Mouse (Mus musculus) heart, embryonic 14.5 days (tissue): Measurements from ENCODE around the gene Tent4a. TPM values are rescaled to one million over a fixed set of nuclear protein-coding genes. Genes with fewer than 3 reads are reported as not detected.

Experiments used
- ATAC-seq: fragments of 200-750 bp; cut with Nextera tagmentation; 2 replicates; pipeline ENCODE4 v1.8.0; 2017; ENCODE audit warnings: low read depth, moderate TSS enrichment; ENCODE audit not compliant: insufficient number of reproducible peaks, insufficient read depth, low FRiP score
- H3K27ac ChIP-seq, 2 experiments: fragments of 200-500 bp in 1 of 2; fragments of 300-500 bp in 1 of 2; sonication (generic) in 1 of 2; replicated peaks in 1 of 2; 2 replicates each; pipeline ENCODE4 v1.5.1; 2012 to 2014; ENCODE audit warnings: low read depth in 2 of 2, low read length in 2 of 2, control low read depth in 1 of 2, mild to moderate bottlenecking in 1 of 2, mixed read lengths in 1 of 2; ENCODE audit not compliant: control insufficient read depth in 1 of 2, insufficient read depth in 1 of 2
- H3K27me3 ChIP-seq: fragments of 300-500 bp; sonication (generic); 2 replicates; pipeline ENCODE4 v1.6.1; 2014; ENCODE audit warnings: mild to moderate bottlenecking, low read length, control low read depth; ENCODE audit not compliant: control insufficient read depth, insufficient read depth
- H3K36me3 ChIP-seq: fragments of 300-500 bp; sonication (generic); 2 replicates; pipeline ENCODE4 v1.6.1; 2014; ENCODE audit warnings: mild to moderate bottlenecking, control low read depth, low read length, mixed read lengths; ENCODE audit not compliant: control insufficient read depth, insufficient read depth
- H3K4me1 ChIP-seq, 2 experiments: fragments of 200-500 bp in 1 of 2; fragments of 300-500 bp in 1 of 2; sonication (generic) in 1 of 2; 2 replicates each; pipeline ENCODE4 v1.6.1; 2012 to 2014; ENCODE audit warnings: low read length in 2 of 2, control low read depth in 1 of 2, mixed read lengths in 1 of 2; ENCODE audit not compliant: control insufficient read depth in 2 of 2, insufficient read depth in 2 of 2
- H3K4me2 ChIP-seq: fragments of 300-500 bp; sonication (generic); 2 replicates; pipeline ENCODE4 v1.6.1; 2014; ENCODE audit warnings: mild to moderate bottlenecking, low read length
- H3K4me3 ChIP-seq, 2 experiments: fragments of 200-500 bp in 1 of 2; fragments of 300-500 bp in 1 of 2; sonication (generic) in 1 of 2; 2 replicates each; pipeline ENCODE4 v1.5.1; 2012 to 2014; ENCODE audit warnings: low read length in 2 of 2, mild to moderate bottlenecking in 2 of 2, control low read depth in 1 of 2, low read depth in 1 of 2, moderate library complexity in 1 of 2; ENCODE audit not compliant: control insufficient read depth in 1 of 2, insufficient read depth in 1 of 2
- H3K9ac ChIP-seq: fragments of 300-500 bp; sonication (generic); 2 replicates; pipeline ENCODE4 v1.6.1; 2014; ENCODE audit warnings: mild to moderate bottlenecking, low read length
- H3K9me3 ChIP-seq: fragments of 300-500 bp; sonication (generic); 2 replicates; pipeline ENCODE4 v1.6.1; 2016; ENCODE audit warnings: low read length, control low read depth; ENCODE audit not compliant: control insufficient read depth
- WGBS: fragments of 180-500 bp; shearing (Covaris S2); extraction: QIAGEN DNeasy Blood & Tissue Kit; methylation state at CpG from one replicate; pipeline ENCODE4 v1.1.7; 2014; 5-methylcytosine and 5-hydroxymethylcytosine counted together
- polyA plus RNA-seq: library from polyadenylated mRNA; unstranded; fragments of >200 nt; fragmentation: Nextera tagmentation; extraction: Ambion mirVana; gene quantifications from 2 replicates; pipeline ENCODE4 v1.2.1, GENCODE M21; 2014

The Tent4a gene
- polyA plus RNA-seq, 1 experiment from 2014 or later, result 5.6 TPM

DNA sequence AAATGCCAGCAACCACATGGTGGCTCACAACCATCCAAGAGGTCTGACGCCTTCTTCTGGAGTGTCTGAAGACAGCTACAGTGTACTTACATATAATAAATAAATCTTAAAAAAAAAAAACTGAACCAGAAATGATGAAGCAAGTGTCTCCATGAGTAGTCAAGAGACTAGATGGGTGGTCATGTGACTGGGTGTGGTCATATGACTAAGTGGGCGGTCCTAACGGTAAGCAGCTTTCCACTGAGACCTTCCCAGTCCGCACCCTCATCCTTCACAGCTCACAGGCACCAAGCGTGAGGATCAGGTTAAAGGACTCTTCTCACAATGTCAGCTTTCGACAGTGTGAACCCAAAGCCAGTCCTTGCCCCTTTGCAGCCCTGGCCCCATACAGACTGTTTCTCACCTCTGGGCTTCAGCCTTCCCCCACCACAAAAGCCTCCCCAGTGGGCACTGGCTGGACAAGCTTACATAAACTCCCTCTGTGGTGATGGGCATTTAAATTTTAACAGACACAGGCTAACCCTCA is 21.6 kb upstream of the Tent4a start:
- H3K4me2 ChIP-seq, result no peak overlapping the region
- no peaks in the 10 kb centered on the region for H3K9me3 ChIP-seq
- H3K4me3 ChIP-seq, result no peak overlapping the region
- no peak for ATAC-seq
- H3K27me3 ChIP-seq, result peaks cover 7% of the 10 kb centered on the region; the same call in 1 of the 2 replicates
- H3K27ac ChIP-seq, result no peak overlapping the region
- peaks cover 5 to 15% of the 10 kb centered on the region in 2 experiments for H3K4me1 ChIP-seq
- H3K36me3 ChIP-seq, result no peaks in the 10 kb centered on the region
- no peak overlapping the region for H3K9ac ChIP-seq
- 66% methylated on average over 6 of the region's 6 CpGs for WGBS

DNA sequence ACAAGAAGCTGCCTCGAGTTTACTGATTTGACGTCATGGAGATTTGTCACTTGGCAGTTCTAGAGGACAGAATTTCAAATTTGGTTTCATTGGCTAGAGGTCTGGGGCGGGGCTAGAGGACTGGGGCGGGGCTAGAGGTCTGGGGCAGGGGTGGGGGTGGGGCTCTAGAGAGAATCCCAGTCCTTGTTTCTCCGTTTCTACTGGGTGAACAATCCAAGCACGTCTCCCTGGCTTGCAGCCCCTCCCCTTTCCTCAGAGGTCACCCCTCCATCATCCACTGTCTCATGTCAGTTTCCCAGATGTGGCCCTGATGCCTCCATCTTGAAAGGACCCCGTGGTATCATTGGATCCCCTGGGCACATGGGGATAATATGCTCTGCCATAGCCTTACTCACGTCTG is 20.6 kb upstream of the Tent4a start:
- peaks cover 8% of the 10 kb centered on the region; the same call in 1 of the 2 replicates for H3K27me3 ChIP-seq
- H3K9ac ChIP-seq, result no peak overlapping the region
- no peak overlapping the region for H3K4me2 ChIP-seq
- ATAC-seq, result no peak
- no peaks in the 10 kb centered on the region for H3K9me3 ChIP-seq
- H3K4me3 ChIP-seq, result no peak overlapping the region
- no peak overlapping the region for H3K27ac ChIP-seq
- no peaks in the 10 kb centered on the region for H3K36me3 ChIP-seq
- 23% methylated on average over 8 of the region's 8 CpGs for WGBS
- peaks cover 3 to 11% of the 10 kb centered on the region in 2 experiments for H3K4me1 ChIP-seq

DNA sequence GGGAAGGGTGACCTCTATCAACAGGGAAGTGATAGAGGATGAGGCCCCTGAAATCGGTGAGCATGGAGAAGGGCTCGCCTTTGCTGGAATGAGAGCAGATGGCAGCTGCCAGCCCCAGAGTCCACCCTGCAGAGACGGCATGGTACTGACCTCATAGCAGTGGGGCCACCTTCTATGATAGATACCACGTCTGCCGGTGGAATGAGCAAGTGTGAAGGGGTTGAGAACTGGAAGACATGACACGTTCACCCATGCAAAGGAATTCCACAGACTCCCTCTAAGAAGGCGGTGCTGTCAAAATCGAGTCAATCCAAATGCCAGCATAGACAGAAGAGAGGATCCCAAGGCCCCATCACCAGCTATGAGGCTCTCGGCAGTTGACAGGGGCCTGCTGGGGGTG is 19.8 kb upstream of the Tent4a start:
- Histone ChIP-seq H3K4me2 (no peak overlapping the region), H3K4me3 (no peak overlapping the region), H3K4me1 (peaks cover under 1 to 3% of the 10 kb centered on the region in 2 experiments; a peak in 2 of 4 replicates), H3K27me3 (peaks cover 8% of the 10 kb centered on the region; the same call in 1 of the 2 replicates), H3K36me3 (no peaks in the 10 kb centered on the region), H3K27ac (no peak overlapping the region), H3K9me3 (no peaks in the 10 kb centered on the region), H3K9ac (no peak overlapping the region)
- no peak for ATAC-seq
- WGBS, result 59% methylated on average over 9 of the region's 9 CpGs

DNA sequence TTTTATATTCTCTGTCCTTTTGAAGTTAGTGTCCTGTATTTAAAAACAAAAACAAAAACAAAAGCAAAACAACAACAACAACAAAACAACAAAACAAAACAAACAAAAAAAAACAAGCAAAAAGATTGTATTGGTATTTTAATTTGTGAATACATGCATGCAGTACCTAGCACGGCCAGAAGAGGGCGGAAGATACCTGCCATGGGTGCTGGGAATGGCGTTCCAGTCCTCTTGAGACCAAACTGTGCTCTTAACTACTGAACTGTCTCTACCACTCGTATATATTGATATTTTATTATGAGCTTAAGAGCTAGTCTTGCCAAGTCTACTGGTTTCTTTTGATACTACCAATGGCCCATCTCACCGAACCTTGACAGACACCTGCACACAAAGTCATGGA is 18.6 kb upstream of the Tent4a start:
- Histone ChIP-seq H3K4me1 (no peaks in the 10 kb centered on the region; a peak in 1 of 4 replicates), H3K9me3 (no peaks in the 10 kb centered on the region)
- 19% methylated on average over 5 of the region's 5 CpGs for WGBS

DNA sequence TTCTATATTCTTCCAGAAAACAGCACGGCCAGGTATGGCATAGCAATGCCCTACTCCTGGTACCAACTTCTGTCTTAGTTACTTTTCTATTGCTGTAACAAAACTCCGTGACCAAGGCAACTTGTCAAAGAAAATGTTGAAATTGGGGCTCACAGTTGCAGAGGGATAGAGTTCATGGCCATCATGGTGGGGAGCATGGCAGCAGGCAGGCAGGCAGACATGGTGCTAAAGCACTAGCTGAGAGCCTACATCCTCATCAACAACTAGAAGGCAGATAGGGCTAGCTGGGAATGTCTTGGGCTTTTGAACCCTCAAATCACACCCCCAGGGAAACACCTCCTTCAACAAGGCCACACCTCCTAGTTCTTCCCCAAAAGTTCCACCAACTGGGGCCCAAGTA is 16.4 kb upstream of the Tent4a start:
- H3K4me3 ChIP-seq, result no peak overlapping the region
- 71% methylated on average over 2 of the region's 2 CpGs for WGBS
- H3K9ac ChIP-seq, result no peak overlapping the region
- ATAC-seq, result no peak
- H3K4me2 ChIP-seq, result no peak overlapping the region
- H3K36me3 ChIP-seq, result no peaks in the 10 kb centered on the region
- H3K27me3 ChIP-seq, result peaks cover 4% of the 10 kb centered on the region; the same call in 1 of the 2 replicates
- H3K9me3 ChIP-seq, result no peaks in the 10 kb centered on the region
- no peak overlapping the region for H3K27ac ChIP-seq
- peaks cover 2% of the 10 kb centered on the region in 2 experiments; a peak in 1 of 4 replicates for H3K4me1 ChIP-seq

More for the DNA sequence above, 18.6 kb upstream of the Tent4a start:
- H3K4me2 ChIP-seq, result no peak overlapping the region
- H3K9ac ChIP-seq, result no peak overlapping the region
- no peak overlapping the region for H3K4me3 ChIP-seq
- H3K27ac ChIP-seq, result no peak overlapping the region
- no peak for ATAC-seq
- H3K36me3 ChIP-seq, result no peaks in the 10 kb centered on the region
- peaks cover 8% of the 10 kb centered on the region; the same call in 1 of the 2 replicates for H3K27me3 ChIP-seq

DNA sequence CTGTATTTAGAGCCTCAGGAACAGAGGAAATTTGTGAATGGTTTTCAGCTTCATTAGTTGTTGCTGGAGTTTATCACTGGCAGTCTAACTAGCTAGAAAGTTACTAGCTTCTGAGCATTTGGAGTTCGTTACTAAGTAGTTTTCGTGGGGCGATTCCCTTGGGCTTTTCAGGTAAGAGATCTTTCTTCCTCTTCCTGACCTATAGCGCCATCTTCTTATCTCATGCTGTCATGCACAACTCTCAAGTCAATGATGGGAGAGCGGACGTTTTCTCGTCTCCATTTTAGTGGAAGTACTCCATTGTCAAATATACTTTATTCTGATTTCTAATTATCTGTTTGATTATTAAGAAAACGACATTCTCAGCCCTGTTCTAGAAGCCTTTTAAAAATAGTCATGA is 15.6 kb upstream of the Tent4a start:
- no peaks in the 10 kb centered on the region for H3K9me3 ChIP-seq
- peaks cover 2% of the 10 kb centered on the region in 2 experiments; a peak in 1 of 4 replicates for H3K4me1 ChIP-seq
- H3K4me2 ChIP-seq, result no peak overlapping the region
- H3K9ac ChIP-seq, result no peak overlapping the region
- ATAC-seq, result no peak
- WGBS, result 40% methylated on average over 8 of the region's 8 CpGs
- H3K36me3 ChIP-seq, result no peaks in the 10 kb centered on the region
- no peak overlapping the region for H3K4me3 ChIP-seq
- no peak overlapping the region for H3K27ac ChIP-seq
- H3K27me3 ChIP-seq, result peaks cover 4% of the 10 kb centered on the region; the same call in 1 of the 2 replicates

DNA sequence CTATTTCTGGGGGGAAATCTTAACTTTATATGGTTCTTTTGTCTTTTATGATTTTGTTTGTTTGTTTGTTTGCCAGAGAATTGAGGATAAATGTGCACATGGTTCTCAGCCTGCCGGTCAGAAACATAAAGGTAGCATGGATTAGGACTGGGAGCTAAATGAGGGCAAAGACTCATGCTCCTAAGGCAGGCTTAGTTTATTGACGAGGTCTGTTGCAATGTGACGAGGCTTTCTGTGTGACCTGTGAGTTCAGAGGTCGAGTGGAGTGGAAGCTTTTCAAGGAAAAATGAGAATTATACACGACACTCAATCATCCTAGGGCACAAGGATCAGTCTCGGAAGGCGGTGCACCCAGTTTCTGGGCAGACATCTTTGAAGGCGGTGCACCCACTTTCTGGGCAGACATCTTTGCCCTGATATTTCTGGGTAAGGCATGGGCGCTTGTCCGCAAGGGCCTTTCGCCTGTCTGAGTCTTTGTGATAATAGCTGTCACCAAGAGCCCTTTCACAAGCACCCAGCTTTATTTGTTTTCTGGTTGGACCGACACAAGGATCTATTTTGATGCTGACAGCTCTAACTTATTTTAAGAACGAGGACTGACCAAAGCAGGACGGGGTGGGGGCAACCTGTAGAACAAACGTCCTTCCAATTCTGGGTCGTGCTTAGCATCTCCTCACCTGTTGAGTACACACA is 13.2 kb upstream of the Tent4a start:
- Histone ChIP-seq H3K27ac (no peak overlapping the region), H3K27me3 (peaks cover 4% of the 10 kb centered on the region; the same call in 1 of the 2 replicates), H3K4me1 (peaks cover 14 to 22% of the 10 kb centered on the region in 2 experiments), H3K4me3 (no peak overlapping the region), H3K9me3 (no peaks in the 10 kb centered on the region), H3K4me2 (no peak overlapping the region), H3K36me3 (no peaks in the 10 kb centered on the region), H3K9ac (no peak overlapping the region)
- no peak for ATAC-seq
- WGBS, result 50% methylated on average over 16 of the region's 16 CpGs
